ENCODE assay signal across 24 mouse cellular contexts in genomic region chr17:70191228-70191627, GRCm38 (mm10).
DNase-seq lines count a peak whose midpoint lies in the region; ATAC-seq lines count a peak whose summit lies in the region.
"Had no signal": no experiment of that assay in that cellular context is flagged by ENCODE, and none has a peak within 500 bp of the region (broad histone marks: within the 10 kb centered on the region; RNA-seq: fewer than 3 reads in every experiment).

No protein-coding gene starts in this region.

- ATAC-seq in limb, embryonic 11.5 days (ENCODE audit: insufficient number of reproducible peaks, low FRiP score, low TSS enrichment, low read depth) = peak; percentile 6; the same call in 1 of the 2 replicates
- ATAC-seq in limb, embryonic 13.5 days (ENCODE audit: low FRiP score, low read depth) = peak; percentile 81
- ATAC-seq: activated CD4-positive, CD25-positive, alpha-beta regulatory T cell, adult 4 months; CD4-positive, CD25-positive, alpha-beta regulatory T cell, adult 4 months; forebrain, embryonic 13.5 days; forebrain, embryonic 15.5 days; Patski had no signal

- no peak overlapping the region for H3K4me2 ChIP-seq in limb, embryonic 11.5 days (ENCODE audit: low read depth, severe bottlenecking)
- H3K4me2 ChIP-seq in limb, embryonic 13.5 days (replicated peaks) = no peak overlapping the region
- H3K4me2 ChIP-seq: embryonic facial prominence, embryonic 12.5 days; forebrain, embryonic 13.5 days; forebrain, embryonic 15.5 days had no signal

- no peak overlapping the region for H3K4me3 ChIP-seq in limb, embryonic 11.5 days (ENCODE audit: low read depth, low read length)
- H3K4me3 ChIP-seq in limb, embryonic 10.5 days = no peak overlapping the region
- H3K4me3 ChIP-seq in limb, embryonic 13.5 days = no peak overlapping the region
- H3K4me3 ChIP-seq: embryonic facial prominence, embryonic 10.5 days; embryonic facial prominence, embryonic 12.5 days; forebrain, embryonic 13.5 days; forebrain, embryonic 15.5 days had no signal

- no peak overlapping the region for H3K9ac ChIP-seq in limb, embryonic 11.5 days (ENCODE audit: low read length)
- no peak overlapping the region for H3K9ac ChIP-seq in limb, embryonic 13.5 days
- H3K9ac ChIP-seq: embryonic facial prominence, embryonic 12.5 days; forebrain, embryonic 13.5 days; forebrain, embryonic 15.5 days had no signal

- WGBS in limb, embryonic 11.5 days = 67% methylated on average over 6 of the region's 6 CpGs
- 81% methylated on average over 6 of the region's 6 CpGs for WGBS in limb, embryonic 10.5 days
- WGBS in limb, embryonic 13.5 days = 41% methylated on average over 6 of the region's 6 CpGs

- no peaks in the 10 kb centered on the region for H3K4me1 ChIP-seq in limb, embryonic 11.5 days (ENCODE audit: control insufficient read depth, insufficient read depth, low read length)
- H3K4me1 ChIP-seq in limb, embryonic 10.5 days = no peaks in the 10 kb centered on the region
- no peaks in the 10 kb centered on the region for H3K4me1 ChIP-seq in limb, embryonic 13.5 days
- H3K4me1 ChIP-seq: embryonic facial prominence, embryonic 10.5 days; embryonic facial prominence, embryonic 12.5 days; forebrain, embryonic 13.5 days; forebrain, embryonic 15.5 days had no signal

- H3K36me3 ChIP-seq in limb, embryonic 11.5 days (ENCODE audit: control insufficient read depth, insufficient read depth, low read length) = no peaks in the 10 kb centered on the region
- H3K36me3 ChIP-seq in limb, embryonic 10.5 days = no peaks in the 10 kb centered on the region
- H3K36me3 ChIP-seq in limb, embryonic 13.5 days = no peaks in the 10 kb centered on the region
- H3K36me3 ChIP-seq: embryonic facial prominence, embryonic 10.5 days; embryonic facial prominence, embryonic 12.5 days; forebrain, embryonic 15.5 days; G1E had no signal

- no peaks in the 10 kb centered on the region for H3K27me3 ChIP-seq in limb, embryonic 11.5 days (ENCODE audit: control insufficient read depth, insufficient read depth, low read length)
- H3K27me3 ChIP-seq in limb, embryonic 10.5 days (ENCODE audit: low read depth, poor library complexity, severe bottlenecking) = no peaks in the 10 kb centered on the region
- H3K27me3 ChIP-seq in limb, embryonic 13.5 days = no peaks in the 10 kb centered on the region
- H3K27me3 ChIP-seq: CH12.LX; embryonic facial prominence, embryonic 12.5 days; forebrain, embryonic 13.5 days; forebrain, embryonic 15.5 days; Patski had no signal

- no peak for DNase-seq in limb, embryonic 11.5 days (ENCODE audit: low spot score)
- DNase-seq in limb, embryonic 10.5 days (ENCODE audit: low spot score) = no peak
- peak; percentile 25 for DNase-seq in forelimb bud, embryonic 11.5 days (ENCODE audit: low read depth, low spot score)
- no peak for DNase-seq in urinary bladder, postnatal 25 days (ENCODE audit: low spot score)
- DNase-seq in right cerebral cortex, postnatal 14 days = no peak
- DNase-seq: adrenal gland, adult 8-10 months; adrenal gland, postnatal 14 days; adrenal gland, postnatal 36 days; B cell, adult 2 months; cerebellum, adult 11-12 months; cerebellum, adult 2 months; cerebellum, adult 9-10 months; cerebellum, postnatal 10 days; cerebellum, postnatal 25 days had no signal

- H3K27ac ChIP-seq in limb, embryonic 11.5 days (replicated peaks; ENCODE audit: low read depth, low read length) = no peak overlapping the region
- H3K27ac ChIP-seq in limb, embryonic 10.5 days = no peak overlapping the region
- H3K27ac ChIP-seq in limb, embryonic 13.5 days = no peak overlapping the region
- H3K27ac ChIP-seq: embryonic facial prominence, embryonic 10.5 days; embryonic facial prominence, embryonic 12.5 days; forebrain, embryonic 13.5 days; forebrain, embryonic 15.5 days had no signal

- no peaks in the 10 kb centered on the region for H3K9me3 ChIP-seq in limb, embryonic 11.5 days (ENCODE audit: control insufficient read depth, low read length)
- H3K9me3 ChIP-seq in limb, embryonic 10.5 days (replicated peaks) = no peaks in the 10 kb centered on the region
- H3K9me3 ChIP-seq in limb, embryonic 13.5 days = no peaks in the 10 kb centered on the region
- H3K9me3 ChIP-seq: embryonic facial prominence, embryonic 10.5 days; embryonic facial prominence, embryonic 12.5 days; forebrain, embryonic 13.5 days; forebrain, embryonic 15.5 days had no signal
